Mouse (Mus musculus): Measurements from ENCODE around the gene Slc38a3.

DNA sequence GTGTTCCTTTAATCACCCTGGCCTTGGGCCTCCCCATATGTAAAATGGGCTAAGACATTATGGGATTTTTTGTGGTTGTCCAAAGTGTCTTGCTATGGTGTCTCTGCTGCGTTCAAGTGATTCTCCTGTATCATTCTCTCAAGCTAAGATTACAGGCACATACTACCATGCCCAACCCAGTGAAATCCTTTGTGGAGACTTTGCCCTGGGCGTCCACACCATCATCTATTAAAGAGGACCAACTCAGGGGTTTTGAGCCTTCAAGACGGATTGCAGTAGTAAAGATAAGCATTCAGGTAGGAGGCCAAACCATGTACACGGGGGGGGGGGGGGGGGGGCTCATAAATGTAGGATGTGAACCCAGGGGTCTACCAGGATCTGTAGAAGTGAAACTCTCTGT is 14.7 kb downstream of the Slc38a3 start:
- TF ChIP-seq CTCF (IDR thresholded peaks at IDR 0.05; ENCODE audit: low read depth) (no peak), EP300 (IDR thresholded peaks at IDR 0.05; ENCODE audit: low read depth) (no peak)

Measured in liver, embryonic 14.5 days (tissue).